Mouse (Mus musculus) cerebellum, adult 8-10 months (tissue): ENCODE data around the gene Ramp1.

Source experiments
- DNase-seq: peaks from one replicate; pipeline ENCODE4 v3.0.0; 2022

Ramp1 gene

DNA sequence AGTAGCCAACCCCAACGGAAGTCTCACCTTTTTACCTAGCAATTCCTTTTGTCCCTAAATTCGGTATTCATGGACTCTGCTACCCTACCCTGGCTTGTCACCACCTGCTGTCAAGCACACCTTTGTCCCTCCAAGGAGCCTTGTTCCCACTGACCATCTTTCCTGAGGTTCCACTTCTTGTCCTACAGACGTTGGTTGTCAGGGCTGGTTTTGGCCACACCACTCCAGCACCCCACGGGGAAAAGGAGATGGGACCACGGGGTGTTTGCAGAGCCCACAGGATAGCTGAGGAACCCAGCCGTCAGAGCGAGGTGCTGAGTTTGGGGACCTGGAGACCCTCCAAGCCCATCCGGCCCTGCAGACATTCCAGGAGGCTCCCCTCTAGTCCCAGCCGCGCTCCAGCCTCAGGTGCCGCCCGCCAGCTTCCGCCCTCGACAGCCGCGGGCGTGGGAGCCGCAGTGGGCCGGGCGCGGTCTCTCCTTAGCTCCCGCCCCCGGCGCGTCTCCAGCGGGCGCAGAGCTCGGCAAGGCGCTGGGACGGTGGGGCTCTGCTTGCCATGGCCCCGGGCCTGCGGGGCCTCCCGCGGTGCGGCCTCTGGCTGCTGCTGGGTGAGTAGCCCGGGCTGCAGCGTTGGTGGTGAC, at the start of gene Ramp1:
Gene Ramp1 (plus strand): TSS at position 290 of the 641 bp plus-strand sequence.
- DNase-seq = no peak

DNA sequence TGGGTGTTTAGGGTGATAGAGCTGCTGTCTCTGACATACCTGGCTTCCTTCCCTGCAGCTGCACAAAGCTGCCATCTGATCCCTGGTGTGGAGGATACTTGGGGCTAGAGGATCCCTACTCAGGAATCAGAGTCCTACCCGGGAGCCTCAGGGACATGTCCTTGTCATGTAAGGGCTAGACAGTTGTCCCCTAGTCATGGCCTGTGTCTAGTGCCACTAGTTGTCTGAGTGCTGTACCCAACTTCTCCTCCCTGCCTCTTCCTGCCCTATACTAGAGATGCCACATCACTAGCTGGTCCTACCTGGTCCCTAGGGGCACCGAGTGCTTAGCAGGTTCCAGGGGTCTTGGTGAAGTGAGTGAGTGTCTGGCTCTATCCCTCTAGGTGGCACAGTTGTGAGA, 42.6 kb upstream of the Ramp1 start:
- no peak for DNase-seq

DNA sequence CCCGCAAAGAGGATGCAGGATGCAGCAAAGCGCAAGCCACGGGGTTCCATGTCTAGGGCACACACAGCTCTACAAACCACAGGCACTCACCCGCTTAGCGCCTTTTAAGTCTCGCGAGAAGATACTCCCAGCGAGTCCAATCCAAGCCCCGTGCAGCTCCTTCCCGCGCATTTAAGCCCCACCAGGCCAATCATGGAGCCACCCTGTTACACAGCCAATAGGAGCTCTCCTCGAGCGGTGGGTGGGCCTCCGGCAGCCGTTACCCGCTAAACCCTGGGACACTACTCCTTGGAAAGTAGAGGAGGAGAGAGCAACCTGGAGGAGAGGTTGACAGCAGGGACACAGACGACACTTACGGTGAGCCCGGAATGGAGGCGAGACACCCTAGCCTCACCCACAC, 34.8 kb upstream of the Ramp1 start, which contains the start of gene Rbm44:
Gene Rbm44 (plus strand): TSS at position 277 of the 400 bp plus-strand sequence.
- DNase-seq = no peak

DNA sequence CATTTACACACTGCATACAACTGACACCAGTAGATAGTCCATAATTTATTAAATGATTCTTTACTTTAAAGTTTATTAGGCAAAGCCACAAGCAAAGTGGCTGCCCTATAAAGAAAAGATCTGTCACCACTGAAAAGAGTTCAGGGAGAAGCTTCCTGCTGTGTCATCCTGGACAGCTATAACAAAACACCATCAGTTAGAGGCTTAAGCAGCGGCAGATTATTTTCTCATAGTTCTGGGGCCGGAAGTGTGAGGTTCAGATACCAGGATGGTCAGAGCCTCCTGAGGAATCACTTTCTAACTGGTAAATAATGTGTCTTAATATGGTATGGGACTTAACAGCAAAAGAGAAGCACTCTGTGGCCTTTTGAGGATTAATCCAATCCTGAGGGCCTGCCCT, 28.1 kb upstream of the Ramp1 start:
- DNase-seq = no peak

DNA sequence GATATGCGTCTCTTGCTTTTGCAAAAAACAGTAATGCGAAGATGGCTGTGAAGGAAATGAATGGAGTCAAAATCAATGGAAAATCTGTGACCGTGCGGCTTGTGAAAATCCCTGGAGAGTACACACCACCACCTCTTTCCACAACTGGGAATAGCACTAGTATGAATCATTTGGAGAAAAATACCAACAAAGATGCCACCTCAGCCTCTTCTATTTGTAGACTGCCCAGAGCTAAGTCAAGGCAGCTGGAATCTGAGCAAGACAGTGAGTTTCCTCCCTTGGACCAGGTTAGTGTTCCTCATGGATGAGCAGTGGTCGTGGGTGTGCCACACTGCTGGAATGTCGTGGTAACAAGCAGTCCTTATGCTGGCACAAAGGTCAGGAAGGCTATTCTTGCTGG, 12.8 kb upstream of the Ramp1 start:
- DNase-seq = no peak

DNA sequence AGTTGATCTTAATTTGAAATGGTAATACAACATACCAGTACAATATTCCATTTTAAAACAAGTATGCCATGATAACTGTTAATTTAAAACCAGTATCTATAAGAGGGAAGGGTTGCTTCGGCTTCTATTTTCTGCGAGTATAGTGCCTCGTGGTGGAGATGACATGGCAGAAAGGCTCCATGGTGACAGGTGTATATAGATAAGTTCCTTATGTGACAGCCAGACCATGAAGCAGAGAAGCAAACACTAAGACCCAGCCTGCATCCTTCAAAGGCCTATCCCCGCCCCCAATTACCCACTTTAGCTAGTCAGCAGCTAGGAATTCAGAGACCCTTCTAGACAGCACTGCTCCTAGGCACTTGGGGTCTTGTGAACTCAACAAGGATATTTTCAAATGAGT, 10.5 kb upstream of the Ramp1 start:
- DNase-seq = no peak

DNA sequence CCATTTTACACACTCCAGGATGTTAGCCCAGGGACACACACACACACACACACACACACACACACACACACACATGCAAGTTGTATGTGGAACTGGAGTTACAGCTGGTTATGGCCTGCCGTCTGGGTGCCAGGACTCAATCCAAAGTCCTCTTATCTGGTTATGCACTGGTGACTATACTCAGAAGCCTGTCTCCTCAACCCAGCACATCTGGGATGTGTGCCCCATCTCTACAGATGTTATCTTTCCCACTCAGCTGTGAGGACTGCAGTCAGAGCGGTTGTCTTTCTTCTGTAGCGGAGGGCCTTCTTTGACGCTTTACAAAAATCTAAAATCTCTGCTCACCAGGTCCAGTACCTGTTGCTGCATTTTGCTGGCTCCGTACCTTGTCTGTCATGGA, 4.8 kb upstream of the Ramp1 start:
- no peak for DNase-seq

DNA sequence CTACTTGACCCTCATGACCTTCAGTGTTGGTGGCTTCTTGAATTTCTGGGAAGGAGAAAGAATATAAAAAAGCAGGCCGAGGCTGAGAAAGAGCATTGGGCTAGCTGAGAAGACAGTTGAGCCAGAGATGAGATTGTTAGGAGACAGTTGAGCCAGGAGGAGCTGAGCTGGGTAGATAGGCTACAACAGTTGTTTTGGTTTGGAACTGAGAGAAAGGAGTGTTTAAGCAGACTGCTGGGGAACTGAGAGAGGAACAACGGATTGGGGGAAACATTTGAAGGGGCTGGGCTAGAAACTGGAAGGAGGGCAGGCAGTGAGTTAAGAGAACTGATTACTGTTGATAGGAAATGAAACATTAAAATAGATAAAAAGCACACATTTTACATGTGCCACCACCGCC, 3.6 kb upstream of the Ramp1 start:
- no peak for DNase-seq

DNA sequence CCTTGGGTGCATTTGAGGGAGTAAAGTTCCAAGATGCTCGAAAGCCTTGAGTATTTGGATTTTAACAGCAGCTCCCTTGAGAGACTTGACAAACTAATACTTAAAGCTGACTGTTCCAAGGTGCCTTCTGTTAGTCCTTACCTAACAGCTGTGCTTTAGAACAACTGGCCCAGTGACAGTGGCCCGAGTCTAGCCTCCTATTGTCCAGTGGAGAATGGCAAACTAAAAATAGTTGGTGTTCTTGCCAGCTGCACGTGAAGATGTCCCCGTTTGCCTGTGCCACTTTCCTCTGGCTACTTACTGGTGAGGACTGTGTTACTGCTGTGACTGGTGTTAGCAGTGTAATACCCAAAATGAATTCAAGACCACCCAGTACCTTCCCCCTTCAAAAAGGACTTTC, 2.8 kb upstream of the Ramp1 start:
- DNase-seq = no peak

DNA sequence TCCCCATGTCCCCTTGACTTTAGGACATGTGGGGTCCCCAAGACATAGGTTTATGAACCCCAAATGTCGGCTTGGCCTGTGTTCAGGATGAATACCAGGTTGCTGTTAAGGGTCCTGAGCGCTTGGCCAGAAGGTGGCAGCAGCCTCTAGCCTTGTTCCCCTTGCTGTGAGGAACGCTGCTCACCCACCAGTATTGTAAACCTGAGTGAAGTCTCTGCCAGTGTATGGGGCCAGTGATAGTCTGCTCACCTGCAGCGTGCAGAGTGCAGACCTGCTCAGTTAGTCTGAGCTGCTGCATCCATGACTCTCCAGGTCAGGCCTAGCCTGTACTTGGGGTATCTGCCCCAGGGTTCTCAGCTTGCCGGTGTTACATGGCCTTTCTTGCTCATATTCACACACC, 536 bp upstream of the Ramp1 start:
- peak; percentile 29 for DNase-seq

DNA sequence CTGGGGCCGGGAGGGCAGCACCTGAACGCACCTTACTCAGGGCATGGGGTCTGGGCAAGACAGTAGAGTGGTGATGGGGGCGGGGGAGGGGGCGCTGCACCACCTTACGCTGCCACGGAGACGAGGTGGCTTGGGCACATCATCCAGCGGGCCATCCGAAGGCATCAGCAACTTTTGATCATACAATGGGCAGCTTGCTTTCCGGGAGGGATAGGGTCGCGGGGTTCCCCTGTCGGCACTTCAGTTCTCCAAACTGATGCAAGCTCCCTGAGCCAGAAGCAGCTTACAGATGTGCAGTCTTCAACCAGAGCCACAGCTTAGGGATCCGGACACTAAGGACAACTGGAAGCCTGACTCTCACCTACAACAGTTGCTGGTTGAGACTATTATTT, 548 bp downstream of the Ramp1 start:
- no peak for DNase-seq

DNA sequence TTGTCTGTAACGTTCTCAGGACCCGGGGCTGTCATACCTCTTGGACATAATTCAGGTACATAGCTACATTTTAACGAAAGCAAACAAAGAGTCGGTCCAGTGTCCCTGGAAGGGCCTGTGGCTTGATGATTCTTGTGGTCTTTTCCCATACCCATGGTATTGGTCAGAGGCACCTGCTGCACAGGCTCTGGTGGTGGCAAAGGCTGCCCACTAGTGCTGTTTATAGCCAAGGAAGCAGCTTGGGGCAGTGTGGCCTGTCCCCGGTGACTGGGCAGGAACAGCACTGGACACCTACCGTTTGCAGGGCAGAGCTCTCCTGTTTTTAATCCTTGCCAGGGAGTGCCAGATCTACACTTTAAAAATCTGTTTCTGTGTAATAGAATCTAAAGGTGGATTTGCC, 1.1 kb downstream of the Ramp1 start:
- DNase-seq = no peak

DNA sequence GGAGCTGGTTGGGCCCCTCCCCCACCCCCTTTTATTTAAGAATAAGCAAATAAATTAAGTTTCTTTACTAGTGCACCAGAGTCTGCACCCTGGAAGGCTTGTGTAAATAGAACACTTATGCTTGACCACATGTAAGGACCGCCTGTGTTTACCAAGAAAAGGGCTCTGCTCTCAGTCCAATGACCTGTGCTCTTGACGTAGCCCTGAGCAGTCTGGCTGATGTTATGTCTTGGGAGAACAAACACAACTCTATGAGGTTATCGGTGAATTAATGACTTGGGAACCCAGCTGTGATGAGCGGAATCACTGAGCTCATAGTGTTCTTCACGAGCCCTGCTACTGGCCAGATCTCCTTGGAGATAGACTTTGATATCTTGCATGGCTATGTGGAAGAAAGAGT, 1.6 kb downstream of the Ramp1 start:
- no peak for DNase-seq

DNA sequence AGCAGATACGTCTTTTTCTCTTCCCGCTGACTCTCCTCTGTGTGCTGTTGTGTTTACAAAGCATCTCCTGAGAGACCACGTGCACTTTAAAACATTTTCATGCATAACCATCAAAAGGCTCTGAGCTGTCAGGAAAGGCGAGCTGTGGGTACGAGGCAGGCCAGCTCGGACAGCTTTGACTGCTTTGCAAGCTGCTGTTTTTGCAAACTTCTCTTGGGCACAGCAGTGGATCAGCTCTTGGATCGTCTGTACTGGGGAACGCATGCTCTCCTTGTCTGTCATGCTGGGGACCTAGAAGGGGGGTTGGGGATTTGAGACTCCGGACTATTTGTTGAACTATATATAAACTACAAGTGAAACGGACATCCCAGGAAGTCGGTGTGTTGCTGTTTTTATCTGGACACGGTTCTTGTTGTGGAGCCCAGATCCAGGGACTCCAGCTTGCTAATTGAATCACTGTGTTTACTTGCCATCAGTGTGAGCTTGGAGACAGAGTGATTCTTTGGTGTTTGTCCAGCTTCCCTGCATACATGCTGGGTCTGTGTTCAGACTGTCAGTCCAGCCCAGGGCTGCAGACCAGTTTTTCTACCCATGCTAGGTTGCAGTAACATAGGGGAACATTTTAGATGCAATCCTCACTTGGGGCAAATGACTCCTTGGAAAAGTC, 2.3 kb downstream of the Ramp1 start:
- no peak for DNase-seq

DNA sequence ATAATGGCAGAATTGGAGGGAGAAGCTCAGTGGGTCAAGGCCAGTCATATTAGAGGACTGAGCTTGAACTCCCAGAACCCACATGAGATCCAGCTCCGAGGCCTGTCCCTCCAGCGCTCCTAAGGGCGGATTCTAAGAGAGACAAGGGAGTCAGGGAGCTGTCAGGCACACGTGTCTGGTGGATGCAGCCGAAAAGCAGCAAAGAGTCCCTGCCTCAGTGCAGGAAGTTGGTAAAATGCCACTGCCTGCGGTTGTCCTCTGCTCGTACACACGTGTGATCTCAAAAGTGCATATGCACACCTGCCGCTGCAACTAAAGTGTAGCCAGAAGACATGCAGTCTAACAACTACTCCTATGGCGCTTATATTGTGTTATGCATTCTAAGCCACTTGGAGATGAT, 3.7 kb downstream of the Ramp1 start:
- no peak for DNase-seq

DNA sequence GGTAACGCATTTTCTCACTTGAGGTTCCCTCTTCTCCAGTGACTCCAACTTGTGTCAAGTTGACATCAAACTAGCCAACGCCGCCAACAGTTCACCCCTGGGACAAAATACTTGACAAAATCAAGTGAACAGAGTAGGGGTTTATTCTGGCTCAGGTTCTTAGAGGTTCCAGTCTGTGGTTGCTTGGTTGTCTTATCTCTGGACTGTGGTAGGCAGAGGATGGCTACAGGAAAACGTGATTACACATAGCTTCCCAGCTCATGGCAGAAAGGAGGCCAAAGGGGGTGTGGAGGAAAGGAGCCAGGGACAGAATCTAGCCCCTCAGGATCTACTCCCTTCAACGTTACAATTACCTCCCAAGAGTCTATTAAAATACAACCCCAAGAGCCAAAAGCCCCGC, 7.1 kb downstream of the Ramp1 start:
- no peak for DNase-seq

DNA sequence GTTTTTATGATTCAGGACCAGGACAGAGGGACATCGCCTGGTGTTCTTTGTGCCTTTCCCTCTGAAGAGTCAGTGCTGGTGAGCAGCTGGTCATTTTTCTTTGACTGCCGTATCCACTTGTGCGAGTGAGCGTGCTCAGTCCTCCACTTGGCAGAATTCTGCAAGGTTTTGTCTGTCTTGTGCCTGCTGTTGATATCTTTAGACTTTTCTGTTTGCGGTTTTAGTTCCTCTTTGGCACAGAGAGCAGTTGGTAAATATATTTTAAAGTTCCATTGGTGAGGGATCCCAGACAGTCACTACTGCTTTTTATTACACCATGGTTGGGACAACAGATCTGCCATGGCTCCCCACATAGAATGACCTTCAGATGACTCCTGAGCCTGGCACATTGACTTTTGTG, 7.7 kb downstream of the Ramp1 start:
- no peak for DNase-seq

DNA sequence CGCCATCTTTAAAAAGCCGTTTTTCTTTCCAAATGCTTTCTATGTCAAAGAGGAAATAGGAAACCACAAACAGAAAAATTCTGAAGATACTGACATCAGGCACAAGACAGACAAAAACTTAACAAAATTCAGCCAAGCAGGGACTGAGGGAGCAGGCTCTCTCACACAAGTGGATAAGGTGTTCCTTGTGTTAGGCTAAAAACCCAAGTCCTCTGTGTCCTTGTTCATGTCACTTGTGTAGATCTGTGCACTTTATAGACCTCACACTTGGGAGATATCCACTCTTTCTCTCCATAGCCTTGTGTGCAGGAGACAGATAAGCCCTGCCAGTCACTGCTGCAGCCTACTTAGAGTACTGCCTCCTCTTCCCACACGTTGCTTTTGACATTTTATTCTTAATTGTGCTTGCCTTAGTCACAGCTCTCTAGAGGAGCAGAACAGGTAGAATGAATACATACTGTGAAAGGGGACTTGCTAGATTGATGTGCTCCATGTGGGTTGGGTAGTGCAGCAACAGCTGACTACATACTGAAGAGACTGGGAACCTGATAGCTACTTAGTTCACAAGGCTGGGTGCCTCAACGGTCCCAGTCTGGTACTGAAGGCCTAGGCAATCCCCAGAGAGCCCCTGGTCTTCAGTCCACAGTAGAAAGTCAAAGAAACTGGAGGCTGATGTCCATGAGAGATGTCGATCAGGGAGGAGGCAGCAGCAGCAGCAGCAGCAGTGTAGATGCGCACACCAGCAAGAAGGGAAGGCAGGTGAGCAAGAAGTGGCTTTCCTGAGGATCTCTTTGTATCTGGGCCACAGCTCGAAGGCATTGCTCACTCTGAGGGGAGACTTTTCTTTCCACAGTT, 8.4 kb downstream of the Ramp1 start:
- no peak for DNase-seq

DNA sequence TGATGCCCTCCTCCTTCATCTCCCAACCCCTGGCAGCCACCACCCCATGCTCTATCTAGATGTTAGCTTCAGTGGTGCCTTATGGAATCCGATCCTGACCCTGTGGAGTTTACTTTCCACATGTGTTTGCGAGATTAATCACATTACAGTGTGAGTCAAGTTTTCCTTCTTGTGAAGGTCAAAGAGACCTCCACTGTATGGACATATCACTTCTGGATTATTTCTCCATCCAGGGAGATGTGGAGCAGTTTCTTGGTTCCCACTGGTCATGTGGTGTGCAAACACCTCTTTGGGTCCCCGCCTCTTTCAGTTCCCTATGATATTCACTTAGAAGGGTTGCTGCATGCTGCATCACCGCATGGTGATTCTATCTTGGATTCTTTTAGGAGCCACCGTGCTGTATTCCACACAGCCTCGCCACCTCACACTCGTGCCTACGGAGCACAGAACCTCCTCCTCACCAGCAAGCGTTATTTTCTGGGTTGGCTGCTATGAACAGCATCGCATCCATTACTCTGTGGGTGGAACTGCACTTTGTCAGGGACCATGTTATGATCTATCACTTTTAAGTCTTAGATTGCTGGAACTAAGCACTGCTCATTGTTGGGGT, 9.3 kb downstream of the Ramp1 start:
- DNase-seq = no peak

DNA sequence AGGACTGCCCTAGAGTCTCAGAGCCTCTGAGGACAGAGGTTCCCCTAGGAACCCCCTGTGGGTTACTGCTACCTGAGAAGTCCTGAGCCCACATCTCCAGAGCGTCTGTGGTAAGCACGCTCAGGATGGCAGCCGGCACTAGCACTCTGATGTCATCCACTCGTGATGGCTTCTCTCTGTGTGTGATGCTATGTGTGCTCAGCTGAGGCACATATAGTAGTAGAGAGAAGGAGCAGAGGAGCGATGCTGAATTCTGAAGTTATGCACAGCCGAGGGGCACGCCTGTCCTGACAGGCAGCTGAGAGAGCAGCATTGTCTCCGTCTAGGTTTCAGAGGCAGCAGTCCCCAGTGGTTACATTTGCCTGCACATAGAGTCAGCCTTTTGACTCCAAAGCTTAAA, 12.6 kb downstream of the Ramp1 start:
- no peak for DNase-seq

DNA sequence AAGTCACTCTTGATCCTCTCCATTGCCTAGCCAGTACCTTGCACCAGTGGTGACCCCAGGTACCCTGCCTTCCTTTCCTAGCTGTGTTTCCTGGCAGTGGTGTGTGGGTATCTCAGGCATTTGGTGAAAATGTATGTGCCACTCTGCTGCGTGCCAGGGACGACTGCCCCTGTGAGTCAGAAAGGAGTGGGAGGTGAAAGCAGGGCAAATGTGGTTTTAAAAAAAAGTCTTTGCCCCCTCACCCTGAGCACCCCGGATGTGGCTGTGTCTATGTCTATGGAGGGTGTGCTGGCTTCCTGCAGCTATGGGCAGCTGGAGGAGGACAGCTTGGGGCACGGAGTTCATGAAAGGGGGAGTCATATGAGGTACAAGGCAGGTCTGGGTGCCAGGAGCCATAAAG, 13.6 kb downstream of the Ramp1 start:
- DNase-seq = no peak

DNA sequence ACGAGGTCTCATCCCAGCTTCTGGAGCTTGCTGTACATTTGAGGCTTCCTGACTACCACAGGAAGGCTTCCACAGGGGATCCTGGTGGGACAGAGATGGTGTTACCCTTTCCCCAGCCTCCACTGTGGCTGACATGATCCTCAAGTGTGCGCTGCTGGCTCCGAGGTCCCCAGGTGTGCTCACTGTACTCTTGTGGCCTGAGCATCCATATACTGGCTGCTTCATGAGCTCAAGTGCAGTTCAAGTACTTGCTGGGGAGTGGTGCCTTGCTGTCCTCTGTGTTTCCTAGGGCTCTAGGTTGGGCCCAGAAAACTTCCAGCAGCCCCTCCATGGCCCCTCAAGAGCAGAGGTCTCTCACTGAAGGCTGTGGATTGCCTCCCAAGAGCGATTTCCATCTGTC, 14.1 kb downstream of the Ramp1 start:
- no peak for DNase-seq

DNA sequence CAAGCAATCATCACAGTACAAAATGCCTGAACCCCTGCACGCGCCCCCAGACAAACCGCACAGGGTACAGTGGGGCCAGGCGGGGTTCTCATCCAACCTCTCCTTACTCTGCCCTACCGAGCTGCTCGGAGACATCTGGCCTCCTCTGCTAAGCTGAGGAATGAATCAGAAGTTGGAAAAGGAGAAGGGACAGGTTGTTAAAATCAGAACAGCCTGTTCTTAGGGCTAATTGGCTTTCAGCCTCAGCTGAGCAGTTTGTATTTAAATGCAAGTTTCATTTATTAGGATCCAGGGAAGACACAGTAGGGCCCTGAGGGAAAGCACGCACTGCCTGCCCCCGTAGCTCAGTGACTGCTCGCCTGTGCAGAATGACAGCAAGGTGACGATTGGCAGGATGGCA, 20.2 kb downstream of the Ramp1 start:
- DNase-seq = no peak

DNA sequence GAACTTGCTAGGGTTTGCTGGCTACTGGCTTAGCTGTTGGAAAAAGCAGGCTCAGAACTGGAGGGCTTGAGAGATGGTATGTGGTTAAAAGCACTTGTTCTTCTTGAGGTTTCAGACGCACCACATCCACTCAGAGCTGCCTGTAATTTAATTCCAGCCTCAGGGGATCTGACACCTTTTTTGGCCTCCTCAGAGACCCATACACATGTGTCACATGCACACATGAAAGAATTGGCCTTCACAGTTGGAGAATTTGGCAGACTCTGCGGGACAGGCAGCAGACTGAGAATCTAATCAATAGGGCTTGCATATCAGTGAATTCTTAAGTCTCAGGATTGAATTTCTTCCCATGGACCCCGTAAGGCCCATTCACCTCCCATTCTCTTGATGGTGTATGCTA, 21.5 kb downstream of the Ramp1 start:
- no peak for DNase-seq
